In genomic region chr1:71036999-71037398, GRCm38 (mm10) we compare ENCODE assay signal across 9 mouse cellular contexts.
DNase-seq lines count a peak whose midpoint lies in the region; ATAC-seq and TF ChIP-seq lines count a peak whose summit lies in the region.
"Had no signal": no experiment of that assay in that cellular context is flagged by ENCODE, and none has a peak within 500 bp of the region (broad histone marks: within the 10 kb centered on the region; RNA-seq: fewer than 3 reads in every experiment).

No protein-coding gene starts in this region.

- no peak overlapping the region for H3K9ac ChIP-seq in heart, postnatal 0 days (replicated peaks; ENCODE audit: low read depth, low read length)
- H3K9ac ChIP-seq in liver, embryonic 11.5 days (ENCODE audit: low read depth, low read length): no peak overlapping the region
- H3K9ac ChIP-seq: lung, embryonic 15.5 days had no signal

- H3K4me1 ChIP-seq in heart, postnatal 0 days (ENCODE audit: control insufficient read depth, insufficient read depth): no peaks in the 10 kb centered on the region
- no peaks in the 10 kb centered on the region for H3K4me1 ChIP-seq in heart, embryonic 10.5 days
- H3K4me1 ChIP-seq in G1E (ENCODE audit: insufficient read depth, low read depth, low read length): peaks cover 21% of the 10 kb centered on the region
- no peaks in the 10 kb centered on the region for H3K4me1 ChIP-seq in forebrain, embryonic 10.5 days
- H3K4me1 ChIP-seq in liver, embryonic 11.5 days (replicated peaks; ENCODE audit: control insufficient read depth, insufficient read depth, low read length): no peaks in the 10 kb centered on the region
- H3K4me1 ChIP-seq: lung, embryonic 15.5 days had no signal

- 64% methylated on average over 7 of the region's 7 CpGs for WGBS in heart, postnatal 0 days
- WGBS in heart, embryonic 10.5 days: 66% methylated on average over 7 of the region's 7 CpGs
- WGBS in forebrain, embryonic 10.5 days: 56% methylated on average over 7 of the region's 7 CpGs
- WGBS in liver, embryonic 11.5 days: 74% methylated on average over 7 of the region's 7 CpGs

- no peaks in the 10 kb centered on the region for H3K9me3 ChIP-seq in heart, postnatal 0 days (replicated peaks; ENCODE audit: control insufficient read depth, low read length)
- no peaks in the 10 kb centered on the region for H3K9me3 ChIP-seq in heart, embryonic 10.5 days
- no peaks in the 10 kb centered on the region for H3K9me3 ChIP-seq in G1E (replicated peaks)
- no peaks in the 10 kb centered on the region for H3K9me3 ChIP-seq in forebrain, embryonic 10.5 days
- no peaks in the 10 kb centered on the region for H3K9me3 ChIP-seq in liver, embryonic 11.5 days (ENCODE audit: control insufficient read depth, low read length)
- H3K9me3 ChIP-seq: lung, embryonic 15.5 days had no signal

- H3K4me3 ChIP-seq in heart, postnatal 0 days (ENCODE audit: low read depth, low read length): no peak overlapping the region
- no peak overlapping the region for H3K4me3 ChIP-seq in heart, embryonic 10.5 days
- no peak overlapping the region; the same call in 1 of the 2 replicates for H3K4me3 ChIP-seq in G1E (ENCODE audit: low read depth, low read length)
- no peak overlapping the region for H3K4me3 ChIP-seq in forebrain, embryonic 10.5 days
- no peak overlapping the region for H3K4me3 ChIP-seq in liver, embryonic 11.5 days (ENCODE audit: low read depth, low read length)
- H3K4me3 ChIP-seq: lung, embryonic 15.5 days had no signal

- no peak overlapping the region for H3K4me2 ChIP-seq in heart, postnatal 0 days (ENCODE audit: low read depth, low read length)
- H3K4me2 ChIP-seq in liver, embryonic 11.5 days: no peak overlapping the region
- H3K4me2 ChIP-seq: lung, embryonic 15.5 days had no signal

- TF ChIP-seq CTCF in heart, postnatal 0 days (IDR thresholded peaks at IDR 0.05; ENCODE audit: low read depth): peak; percentile 51
- peak; percentile 93 for TF ChIP-seq CTCF in G1E (IDR thresholded peaks at IDR 0.05; ENCODE audit: low read depth, low read length)

- no peak overlapping the region for H3K27ac ChIP-seq in heart, postnatal 0 days (ENCODE audit: low read depth)
- H3K27ac ChIP-seq in heart, embryonic 10.5 days: no peak overlapping the region
- H3K27ac ChIP-seq in forebrain, embryonic 10.5 days: no peak overlapping the region
- H3K27ac ChIP-seq in liver, embryonic 11.5 days (ENCODE audit: low read depth, low read length): no peak overlapping the region
- H3K27ac ChIP-seq: lung, embryonic 15.5 days had no signal

- no peaks in the 10 kb centered on the region for H3K27me3 ChIP-seq in heart, postnatal 0 days (ENCODE audit: control insufficient read depth, insufficient read depth, low read length)
- H3K27me3 ChIP-seq in heart, embryonic 10.5 days (ENCODE audit: insufficient read depth, poor library complexity, severe bottlenecking): no peaks in the 10 kb centered on the region
- no peaks in the 10 kb centered on the region for H3K27me3 ChIP-seq in G1E (ENCODE audit: insufficient read depth, low read length)
- H3K27me3 ChIP-seq in forebrain, embryonic 10.5 days (ENCODE audit: poor library complexity, severe bottlenecking): no peaks in the 10 kb centered on the region
- no peaks in the 10 kb centered on the region for H3K27me3 ChIP-seq in liver, embryonic 11.5 days (replicated peaks; ENCODE audit: control insufficient read depth, insufficient read depth, low read length)
- H3K27me3 ChIP-seq: lung, embryonic 15.5 days had no signal

- TF ChIP-seq EP300 in heart, postnatal 0 days (IDR thresholded peaks at IDR 0.05; ENCODE audit: low read depth): no peak

- no peaks in the 10 kb centered on the region for H3K36me3 ChIP-seq in heart, postnatal 0 days (replicated peaks; ENCODE audit: control insufficient read depth, insufficient read depth, low read length)
- H3K36me3 ChIP-seq in heart, embryonic 10.5 days: no peaks in the 10 kb centered on the region
- peaks cover 76% of the 10 kb centered on the region for H3K36me3 ChIP-seq in G1E (replicated peaks)
- H3K36me3 ChIP-seq in forebrain, embryonic 10.5 days (replicated peaks): peaks cover 23% of the 10 kb centered on the region
- H3K36me3 ChIP-seq in liver, embryonic 11.5 days (ENCODE audit: control insufficient read depth, insufficient read depth, low read length): no peaks in the 10 kb centered on the region
- H3K36me3 ChIP-seq: lung, embryonic 15.5 days had no signal

- DNase-seq in heart, postnatal 0 days (ENCODE audit: low spot score): no peak
- no peak for DNase-seq in heart, embryonic 10.5 days (ENCODE audit: low spot score)
- DNase-seq in G1E (ENCODE audit: low spot score): peak; percentile 51
- DNase-seq in forebrain, embryonic 10.5 days (ENCODE audit: extremely low spot score, low spot score): peak; percentile 50
- no peak for DNase-seq in liver, embryonic 11.5 days (ENCODE audit: low spot score)
- no peak for DNase-seq in frontal cortex, postnatal 36 days (ENCODE audit: low spot score in 2 of 2)
- DNase-seq in MN1 (ENCODE audit: low spot score): no peak
- DNase-seq in cerebellum, adult 8-10 months: no peak

- ATAC-seq in heart, postnatal 0 days (ENCODE audit: insufficient read depth, low read depth): no peak
- ATAC-seq in G1E (ENCODE audit: extremely low read depth, insufficient number of reproducible peaks, low FRiP score, poor library complexity, severe bottlenecking): peak; percentile 79
- ATAC-seq in liver, embryonic 11.5 days (replicated peaks; ENCODE audit: low FRiP score): peak; percentile 65; the same call in 1 of the 2 replicates

Comparison
In these comparisons a context has a peak if more than half of its experiments do, and no peak if none do; other contexts are left out.
1. DNase-seq: peak in G1E (single experiment) and forebrain, embryonic 10.5 days (single experiment); none in heart, postnatal 0 days (single experiment), heart, embryonic 10.5 days (single experiment), liver, embryonic 11.5 days (single experiment), frontal cortex, postnatal 36 days (0 of 2), MN1 (single experiment) and cerebellum, adult 8-10 months (single experiment).